Mouse (Mus musculus) C2C12 (cell line): Measurements from ENCODE around the gene Asb2. TPM values are rescaled to one million over a fixed set of nuclear protein-coding genes. Genes with fewer than 3 reads are reported as not detected.

Source experiments
- H3K27me3 ChIP-seq: one replicate; pipeline ENCODE4 v1.6.1; 2011; ENCODE audit not compliant: control insufficient read depth, insufficient read depth, insufficient read length
- H3K36me3 ChIP-seq: one replicate; pipeline ENCODE4 v1.6.1; 2011; ENCODE audit not compliant: control insufficient read depth, insufficient read depth
- H3K4me3 ChIP-seq: one replicate; pipeline ENCODE4 v1.5.1; 2011; ENCODE audit warnings: mild to moderate bottlenecking, control low read depth; ENCODE audit not compliant: poor library complexity, insufficient read depth, severe bottlenecking
- H3K79me2 ChIP-seq: one replicate; pipeline ENCODE4 v1.6.1; 2011; ENCODE audit not compliant: control insufficient read depth, insufficient read depth
- H3K79me3 ChIP-seq: one replicate; pipeline ENCODE4 v1.6.1; 2011; ENCODE audit warnings: low read depth, control low read depth
- H3ac ChIP-seq: one replicate; pipeline ENCODE3; 2011; ENCODE audit warnings: low read depth; ENCODE audit not compliant: control insufficient read depth, insufficient read length
- CEBPB ChIP-seq: IDR thresholded peaks from one replicate; pipeline ENCODE4 v1.6.1; 2011; ENCODE audit warnings: low read depth, mild to moderate bottlenecking, control low read depth, moderate library complexity
- CTCF ChIP-seq: IDR thresholded peaks from one replicate; pipeline ENCODE4 v1.5.1; 2011; ENCODE audit not compliant: control insufficient read depth, insufficient read depth, insufficient read length
- FOSL1 ChIP-seq: IDR thresholded peaks from one replicate; pipeline ENCODE4 v1.8.0; 2011; ENCODE audit warnings: mild to moderate bottlenecking, low read length; ENCODE audit not compliant: poor library complexity, insufficient read depth, severe bottlenecking
- MAX ChIP-seq: IDR thresholded peaks from one replicate; pipeline ENCODE4 v1.6.1; 2011; ENCODE audit warnings: mild to moderate bottlenecking, control low read depth
- MYOD1 ChIP-seq: IDR thresholded peaks from one replicate; pipeline ENCODE4 v1.6.1; 2011; ENCODE audit warnings: low read depth; ENCODE audit not compliant: control insufficient read depth, insufficient read length
- MYOG ChIP-seq: IDR thresholded peaks from one replicate; pipeline ENCODE4 v1.6.1; 2011; ENCODE audit not compliant: control insufficient read depth, insufficient read length; ENCODE audit errors: extremely low read depth
- USF1 ChIP-seq: IDR thresholded peaks from one replicate; pipeline ENCODE4 v1.6.1; 2011; ENCODE audit warnings: low read depth, mild to moderate bottlenecking, control low read depth, moderate library complexity
- polyA plus RNA-seq: library from polyadenylated mRNA; unstranded; fragments of >200 nt; fragmentation: generic; extraction: Trizol; gene quantifications from one replicate; pipeline ENCODE4 v1.2.1, GENCODE M21; 2012; ENCODE audit warnings: missing spikeins

Gene Asb2
- polyA plus RNA-seq, 1 experiment, result 0.97 TPM

DNA sequence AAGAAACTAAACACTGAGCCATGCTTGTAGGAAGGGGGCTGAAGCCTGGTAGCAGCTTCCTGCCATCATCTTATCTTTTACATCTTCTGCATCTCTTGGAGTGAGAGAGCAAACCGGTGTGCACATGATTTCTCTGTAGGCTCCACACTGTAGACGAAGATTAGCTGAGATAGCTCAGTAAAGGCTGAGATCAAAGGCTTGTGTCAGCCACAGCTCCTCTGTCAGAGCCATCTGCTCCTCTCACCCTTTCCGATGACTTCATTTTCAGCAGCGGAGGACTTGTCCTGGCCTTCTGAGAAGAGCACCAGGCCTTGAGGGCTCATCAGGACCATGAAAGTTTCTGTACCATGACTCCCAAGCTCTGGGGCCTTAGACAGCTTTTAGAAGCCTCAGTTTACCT, 24.3 kb downstream of the Asb2 start:
- Histone ChIP-seq H3K27me3 (peaks cover 3% of the 10 kb centered on the region), H3K36me3 (no peaks in the 10 kb centered on the region), H3K79me2 (no peaks in the 10 kb centered on the region), H3ac (no peak overlapping the region), H3K4me3 (no peak overlapping the region), H3K79me3 (no peaks in the 10 kb centered on the region)
- TF ChIP-seq CEBPB (no peak), MYOG (no peak), MAX (no peak), MYOD1 (no peak), FOSL1 (no peak), USF1 (no peak), CTCF (no peak)

DNA sequence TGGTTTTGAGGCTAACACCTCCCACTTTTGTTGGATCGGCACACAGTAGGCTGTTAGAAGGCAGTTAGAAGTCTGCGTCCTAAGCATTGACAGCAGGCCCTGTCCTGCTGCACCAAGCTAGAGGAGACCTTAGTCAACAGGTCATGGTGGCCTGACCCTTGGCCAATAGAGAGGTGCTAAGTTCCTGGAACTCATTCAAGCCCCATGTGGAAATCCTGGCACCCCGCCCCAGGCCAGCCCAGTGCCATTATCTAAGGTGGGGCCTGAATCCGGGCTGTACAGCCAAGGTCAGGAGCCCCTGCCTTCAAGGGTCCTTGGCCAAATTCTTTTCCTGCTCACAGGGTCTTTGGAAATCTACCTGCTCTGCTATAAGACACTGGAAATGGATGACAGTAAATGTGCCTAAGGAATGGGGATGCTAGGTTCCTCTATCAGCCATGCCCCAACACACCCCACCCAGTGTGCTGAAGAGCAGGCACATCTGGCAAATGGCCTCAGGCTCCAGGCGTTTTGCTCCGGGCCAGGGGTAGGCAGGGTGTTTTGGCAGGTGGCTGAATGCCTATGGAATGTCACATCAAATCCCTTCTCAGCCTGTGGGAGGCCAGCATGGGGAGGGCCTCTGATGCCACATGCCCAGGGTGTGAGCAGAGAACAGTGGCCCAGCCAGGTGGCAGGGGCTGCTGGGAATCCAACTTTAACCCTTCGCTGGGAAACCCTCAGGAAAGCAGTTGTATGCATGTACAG, 27.2 kb downstream of the Asb2 start:
- H3K79me2 ChIP-seq, result no peaks in the 10 kb centered on the region
- no peak overlapping the region for H3ac ChIP-seq
- no peaks in the 10 kb centered on the region for H3K79me3 ChIP-seq
- no peaks in the 10 kb centered on the region for H3K36me3 ChIP-seq
- H3K27me3 ChIP-seq, result no peaks in the 10 kb centered on the region
- TF ChIP-seq CEBPB, result no peak
- H3K4me3 ChIP-seq, result no peak overlapping the region

DNA sequence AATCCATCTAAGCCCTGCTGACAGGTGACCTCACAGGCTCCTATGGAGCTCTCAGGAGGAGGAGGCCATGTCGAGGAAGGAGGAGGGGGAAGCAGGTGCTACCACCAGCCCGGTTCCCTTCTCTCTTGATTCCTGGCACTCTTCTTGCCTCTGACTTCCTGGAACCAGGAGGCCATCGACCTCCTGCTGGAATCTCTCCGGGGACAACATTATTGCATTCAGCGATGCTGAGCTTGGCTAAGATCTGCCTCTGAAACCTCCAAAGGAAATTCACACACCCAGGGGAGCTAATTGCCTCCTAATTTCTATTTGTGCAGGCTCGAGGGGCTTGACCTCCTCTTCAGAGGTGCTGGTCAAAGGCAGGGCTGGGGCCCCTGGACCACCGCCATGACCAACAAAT, 28.7 kb downstream of the Asb2 start:
- no peaks in the 10 kb centered on the region for H3K79me2 ChIP-seq
- H3K79me3 ChIP-seq, result no peaks in the 10 kb centered on the region
- H3ac ChIP-seq, result no peak overlapping the region
- H3K4me3 ChIP-seq, result no peak overlapping the region
- H3K36me3 ChIP-seq, result no peaks in the 10 kb centered on the region
- TF ChIP-seq FOSL1 (no peak), MAX (no peak), CTCF (no peak)
- H3K27me3 ChIP-seq, result no peaks in the 10 kb centered on the region

DNA sequence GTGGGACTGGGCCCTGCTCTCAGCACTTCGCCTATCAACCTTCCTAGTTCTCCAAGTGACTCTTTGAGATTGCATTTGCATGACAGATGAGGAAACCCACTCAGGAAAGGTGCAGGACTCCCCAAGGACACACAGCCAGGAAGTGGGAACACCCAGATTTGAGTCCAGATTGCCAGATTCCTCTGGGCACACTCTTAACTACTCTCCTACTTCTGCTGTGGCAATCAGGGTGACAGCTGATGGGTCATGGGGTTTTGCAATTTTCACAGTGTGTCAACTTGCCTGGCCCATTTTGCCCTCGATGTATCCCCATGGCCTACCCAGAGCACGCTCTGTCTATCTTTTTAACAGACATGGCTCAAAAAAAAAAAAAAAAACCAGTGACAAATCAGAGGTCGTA, 29.2 kb downstream of the Asb2 start:
- Histone ChIP-seq H3K4me3 (no peak overlapping the region), H3K79me2 (no peaks in the 10 kb centered on the region), H3K36me3 (no peaks in the 10 kb centered on the region), H3K79me3 (no peaks in the 10 kb centered on the region), H3K27me3 (no peaks in the 10 kb centered on the region), H3ac (no peak overlapping the region)
- no peak for TF ChIP-seq USF1
- no peak for TF ChIP-seq MAX
- no peak for TF ChIP-seq MYOG

GRCm38 (mm10) chr12:103325156-103325857, 30.5 kb downstream of the Asb2 start:
- no peaks in the 10 kb centered on the region for H3K36me3 ChIP-seq
- no peaks in the 10 kb centered on the region for H3K27me3 ChIP-seq
- no peaks in the 10 kb centered on the region for H3K79me2 ChIP-seq
- no peaks in the 10 kb centered on the region for H3K79me3 ChIP-seq
- H3ac ChIP-seq, result no peak overlapping the region
- H3K4me3 ChIP-seq, result no peak overlapping the region
- TF ChIP-seq CTCF (peak; percentile 77), USF1 (no peak)

DNA sequence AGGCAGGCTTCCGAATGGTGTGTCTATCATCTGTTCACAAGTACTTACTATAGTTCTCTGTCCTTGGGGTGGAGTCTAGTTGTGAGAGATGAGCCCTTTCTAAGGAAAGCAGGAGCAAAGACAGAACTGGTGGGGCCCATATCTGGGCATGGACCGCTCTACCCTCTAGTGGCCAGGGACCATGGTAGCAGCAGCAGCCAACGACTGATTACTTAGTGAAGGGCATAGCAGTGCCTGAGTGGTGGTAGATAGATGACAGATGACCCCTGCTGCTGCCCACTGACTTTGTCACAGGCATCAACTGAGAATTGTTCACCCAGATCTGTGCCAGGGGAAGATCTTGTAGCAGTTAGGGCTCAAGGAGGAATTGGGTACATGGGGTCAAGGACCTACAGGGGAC, 33.0 kb downstream of the Asb2 start:
- Histone ChIP-seq H3K79me2 (no peaks in the 10 kb centered on the region), H3ac (no peak overlapping the region)
- no peak for TF ChIP-seq FOSL1
- no peak for TF ChIP-seq MAX
- no peak for TF ChIP-seq MYOG

More for the DNA sequence above, 33.0 kb downstream of the Asb2 start:
- Histone ChIP-seq H3K27me3 (peaks cover 9% of the 10 kb centered on the region), H3K36me3 (no peaks in the 10 kb centered on the region), H3K4me3 (no peak overlapping the region), H3K79me3 (no peaks in the 10 kb centered on the region)
